Mouse (Mus musculus): ENCODE data around the gene Sars2. TPM values are rescaled to one million over a fixed set of nuclear protein-coding genes. Genes with fewer than 3 reads are reported as not detected.

The Sars2 gene
- polyA plus RNA-seq, 1 experiment from 2014 or later, result 24.9 TPM

GRCm38 (mm10) chr7:28773163-28773562, 31.4 kb downstream of the Sars2 start:
- ATAC-seq (ENCODE audit: insufficient number of reproducible peaks, insufficient read depth, low FRiP score, low read depth), result no peak
- Histone ChIP-seq H3K36me3 (ENCODE audit: control insufficient read depth, insufficient read depth, low read length) (peaks cover 10% of the 10 kb centered on the region), H3K9ac (replicated peaks; ENCODE audit: low read depth, low read length) (no peak overlapping the region), H3K9me3 (ENCODE audit: control insufficient read depth, low read depth, low read length) (no peaks in the 10 kb centered on the region), H3K4me3 (ENCODE audit: low read depth, low read length) (no peak overlapping the region), H3K27me3 (ENCODE audit: control insufficient read depth, insufficient read depth, low read length) (no peaks in the 10 kb centered on the region), H3K4me2 (replicated peaks; ENCODE audit: low read depth, low read length) (no peak overlapping the region), H3K27ac (ENCODE audit: low read length) (no peak overlapping the region), H3K4me1 (ENCODE audit: control insufficient read depth, insufficient read depth, low read length) (no peaks in the 10 kb centered on the region)
- WGBS, result 62% methylated on average over 3 of the region's 3 CpGs

- WGBS, result 86% methylated on average over 12 of the region's 12 CpGs
Observed at GRCm38 (mm10) chr7:28774164-28774563, 32.4 kb downstream of the Sars2 start.

GRCm38 (mm10) chr7:28775129-28775528, 33.3 kb downstream of the Sars2 start:
- Histone ChIP-seq H3K9me3 (ENCODE audit: control insufficient read depth, low read depth, low read length) (no peaks in the 10 kb centered on the region), H3K9ac (replicated peaks; ENCODE audit: low read depth, low read length) (no peak overlapping the region), H3K4me1 (ENCODE audit: control insufficient read depth, insufficient read depth, low read length) (peaks cover under 1% of the 10 kb centered on the region; the same call in 1 of the 2 replicates), H3K27me3 (ENCODE audit: control insufficient read depth, insufficient read depth, low read length) (no peaks in the 10 kb centered on the region), H3K4me2 (replicated peaks; ENCODE audit: low read depth, low read length) (no peak overlapping the region), H3K36me3 (ENCODE audit: control insufficient read depth, insufficient read depth, low read length) (peaks cover 10% of the 10 kb centered on the region), H3K27ac (ENCODE audit: low read length) (no peak overlapping the region), H3K4me3 (ENCODE audit: low read depth, low read length) (no peak overlapping the region)
- ATAC-seq (ENCODE audit: insufficient number of reproducible peaks, insufficient read depth, low FRiP score, low read depth), result no peak
- WGBS, result 86% methylated on average over 7 of the region's 7 CpGs

More at GRCm38 (mm10) chr7:28774164-28774563, 32.4 kb downstream of the Sars2 start:
- H3K27me3 ChIP-seq (ENCODE audit: control insufficient read depth, insufficient read depth, low read length), result no peaks in the 10 kb centered on the region
- H3K9me3 ChIP-seq (ENCODE audit: control insufficient read depth, low read depth, low read length), result no peaks in the 10 kb centered on the region
- no peak overlapping the region for H3K4me2 ChIP-seq (replicated peaks; ENCODE audit: low read depth, low read length)
- no peak overlapping the region for H3K4me3 ChIP-seq (ENCODE audit: low read depth, low read length)
- no peak overlapping the region for H3K27ac ChIP-seq (ENCODE audit: low read length)
- peaks cover 10% of the 10 kb centered on the region for H3K36me3 ChIP-seq (ENCODE audit: control insufficient read depth, insufficient read depth, low read length)
- H3K4me1 ChIP-seq (ENCODE audit: control insufficient read depth, insufficient read depth, low read length), result no peaks in the 10 kb centered on the region
- H3K9ac ChIP-seq (replicated peaks; ENCODE audit: low read depth, low read length), result no peak overlapping the region
- no peak for ATAC-seq (ENCODE audit: insufficient number of reproducible peaks, insufficient read depth, low FRiP score, low read depth)

DNA sequence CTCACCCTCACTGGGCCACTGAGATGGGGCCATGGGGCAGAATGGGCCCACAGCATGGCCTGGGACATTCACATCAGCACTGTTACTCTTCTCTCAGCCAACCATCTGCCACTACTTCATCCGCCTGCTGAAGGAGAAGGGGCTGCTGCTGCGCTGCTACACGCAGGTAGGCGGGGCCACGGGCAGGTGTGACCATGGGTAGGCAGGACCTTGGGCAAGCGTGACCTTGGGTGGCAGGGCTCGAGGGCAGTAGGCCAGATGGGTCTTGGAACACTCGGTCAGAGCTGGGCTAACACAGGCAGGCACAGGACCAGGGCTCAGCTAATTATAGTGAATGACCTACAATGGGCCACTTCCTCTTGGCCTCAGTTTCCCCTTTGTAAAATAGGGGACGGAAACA, 37.0 kb downstream of the Sars2 start:
- H3K27ac ChIP-seq (ENCODE audit: low read length), result no peak overlapping the region
- no peaks in the 10 kb centered on the region for H3K9me3 ChIP-seq (ENCODE audit: control insufficient read depth, low read depth, low read length)
- H3K27me3 ChIP-seq (ENCODE audit: control insufficient read depth, insufficient read depth, low read length), result no peaks in the 10 kb centered on the region
- no peak for ATAC-seq (ENCODE audit: insufficient number of reproducible peaks, insufficient read depth, low FRiP score, low read depth)
- no peak overlapping the region for H3K9ac ChIP-seq (replicated peaks; ENCODE audit: low read depth, low read length)
- H3K4me1 ChIP-seq (ENCODE audit: control insufficient read depth, insufficient read depth, low read length), result peaks cover 5% of the 10 kb centered on the region; the same call in 1 of the 2 replicates
- H3K4me3 ChIP-seq (ENCODE audit: low read depth, low read length), result no peak overlapping the region
- H3K36me3 ChIP-seq (ENCODE audit: control insufficient read depth, insufficient read depth, low read length), result peaks cover 9% of the 10 kb centered on the region
- 77% methylated on average over 9 of the region's 9 CpGs for WGBS
- no peak overlapping the region for H3K4me2 ChIP-seq (replicated peaks; ENCODE audit: low read depth, low read length)

GRCm38 (mm10) chr7:28780067-28780658, 38.4 kb downstream of the Sars2 start:
- H3K9me3 ChIP-seq (ENCODE audit: control insufficient read depth, low read depth, low read length), result no peaks in the 10 kb centered on the region
- WGBS, result 39% methylated on average over 6 of the region's 6 CpGs
- no peak overlapping the region for H3K4me3 ChIP-seq (ENCODE audit: low read depth, low read length)
- H3K36me3 ChIP-seq (ENCODE audit: control insufficient read depth, insufficient read depth, low read length), result peaks cover 12% of the 10 kb centered on the region
- ATAC-seq (ENCODE audit: insufficient number of reproducible peaks, insufficient read depth, low FRiP score, low read depth), result peak; percentile 70; the same call in 1 of the 2 replicates
- H3K27ac ChIP-seq (ENCODE audit: low read length), result peak overlapping the region; percentile 55; the same call in 1 of the 2 replicates
- H3K9ac ChIP-seq (replicated peaks; ENCODE audit: low read depth, low read length), result no peak overlapping the region
- peaks cover 5% of the 10 kb centered on the region; the same call in 1 of the 2 replicates for H3K4me1 ChIP-seq (ENCODE audit: control insufficient read depth, insufficient read depth, low read length)
- no peak overlapping the region for H3K4me2 ChIP-seq (replicated peaks; ENCODE audit: low read depth, low read length)
- no peaks in the 10 kb centered on the region for H3K27me3 ChIP-seq (ENCODE audit: control insufficient read depth, insufficient read depth, low read length)

DNA sequence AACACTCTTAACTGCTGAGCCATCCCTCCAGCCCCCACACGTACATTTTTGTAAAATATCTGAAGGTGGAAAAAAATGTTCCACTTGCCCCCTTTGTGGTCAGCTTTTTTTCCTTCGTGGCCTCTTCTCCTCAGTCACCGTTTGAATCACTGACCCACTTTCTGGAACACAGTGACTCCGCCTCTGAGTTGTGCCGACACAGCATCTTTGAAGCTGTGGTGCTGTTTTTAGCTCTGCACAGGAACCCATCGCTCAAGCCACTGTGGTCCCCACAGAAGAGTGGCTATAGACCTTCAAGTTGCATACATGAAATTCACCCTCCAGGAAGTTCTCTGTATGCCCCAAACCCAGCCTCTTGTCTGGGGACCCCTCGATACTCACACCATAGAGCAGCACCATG, 39.1 kb downstream of the Sars2 start:
- H3K27ac ChIP-seq (ENCODE audit: low read length), result no peak overlapping the region; the same call in 1 of the 2 replicates
- H3K4me2 ChIP-seq (replicated peaks; ENCODE audit: low read depth, low read length), result no peak overlapping the region
- no peak overlapping the region for H3K9ac ChIP-seq (replicated peaks; ENCODE audit: low read depth, low read length)
- no peak overlapping the region for H3K4me3 ChIP-seq (ENCODE audit: low read depth, low read length)
- H3K27me3 ChIP-seq (ENCODE audit: control insufficient read depth, insufficient read depth, low read length), result no peaks in the 10 kb centered on the region
- 76% methylated on average over 7 of the region's 7 CpGs for WGBS
- H3K36me3 ChIP-seq (ENCODE audit: control insufficient read depth, insufficient read depth, low read length), result peaks cover 12% of the 10 kb centered on the region
- H3K4me1 ChIP-seq (ENCODE audit: control insufficient read depth, insufficient read depth, low read length), result peaks cover 5% of the 10 kb centered on the region; the same call in 1 of the 2 replicates
- no peaks in the 10 kb centered on the region for H3K9me3 ChIP-seq (ENCODE audit: control insufficient read depth, low read depth, low read length)
- no peak for ATAC-seq (ENCODE audit: insufficient number of reproducible peaks, insufficient read depth, low FRiP score, low read depth)

DNA sequence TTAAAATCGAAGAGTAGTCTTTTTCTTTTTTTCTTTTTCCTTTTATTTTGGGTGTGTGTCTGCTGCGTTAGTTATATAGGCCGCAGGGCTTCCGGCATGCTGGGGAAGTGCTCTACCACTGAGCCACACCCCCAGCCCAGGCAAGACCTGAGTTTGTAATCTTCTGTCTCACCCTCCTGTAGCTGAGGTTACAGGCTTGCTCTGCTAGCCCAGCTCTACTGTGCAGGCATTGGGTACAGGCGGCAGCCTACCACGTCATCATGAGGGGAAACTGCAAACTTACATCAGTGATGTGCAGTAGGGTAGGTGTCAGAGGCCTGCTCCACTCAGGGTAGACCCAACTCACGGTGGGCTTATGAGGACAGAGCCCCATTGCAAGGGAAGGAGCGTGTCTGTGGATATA, 39.5 kb downstream of the Sars2 start:
- Histone ChIP-seq H3K4me1 (ENCODE audit: control insufficient read depth, insufficient read depth, low read length) (peaks cover 5% of the 10 kb centered on the region; the same call in 1 of the 2 replicates), H3K4me2 (replicated peaks; ENCODE audit: low read depth, low read length) (no peak overlapping the region), H3K27ac (ENCODE audit: low read length) (no peak overlapping the region), H3K9ac (replicated peaks; ENCODE audit: low read depth, low read length) (no peak overlapping the region), H3K36me3 (ENCODE audit: control insufficient read depth, insufficient read depth, low read length) (peaks cover 15% of the 10 kb centered on the region), H3K9me3 (ENCODE audit: control insufficient read depth, low read depth, low read length) (no peaks in the 10 kb centered on the region), H3K27me3 (ENCODE audit: control insufficient read depth, insufficient read depth, low read length) (no peaks in the 10 kb centered on the region), H3K4me3 (ENCODE audit: low read depth, low read length) (no peak overlapping the region)
- WGBS, result 90% methylated on average over 8 of the region's 8 CpGs
- ATAC-seq (ENCODE audit: insufficient number of reproducible peaks, insufficient read depth, low FRiP score, low read depth), result no peak

GRCm38 (mm10) chr7:28785161-28785560, 43.4 kb downstream of the Sars2 start:
- Histone ChIP-seq H3K4me1 (ENCODE audit: control insufficient read depth, insufficient read depth, low read length) (peaks cover 18% of the 10 kb centered on the region), H3K9ac (replicated peaks; ENCODE audit: low read depth, low read length) (no peak overlapping the region), H3K9me3 (ENCODE audit: control insufficient read depth, low read depth, low read length) (no peaks in the 10 kb centered on the region), H3K27ac (ENCODE audit: low read length) (no peak overlapping the region), H3K36me3 (ENCODE audit: control insufficient read depth, insufficient read depth, low read length) (peaks cover 8% of the 10 kb centered on the region), H3K4me2 (replicated peaks; ENCODE audit: low read depth, low read length) (no peak overlapping the region), H3K4me3 (ENCODE audit: low read depth, low read length) (no peak overlapping the region), H3K27me3 (ENCODE audit: control insufficient read depth, insufficient read depth, low read length) (no peaks in the 10 kb centered on the region)
- ATAC-seq (ENCODE audit: insufficient number of reproducible peaks, insufficient read depth, low FRiP score, low read depth), result no peak
- 77% methylated on average over 5 of the region's 5 CpGs for WGBS

DNA sequence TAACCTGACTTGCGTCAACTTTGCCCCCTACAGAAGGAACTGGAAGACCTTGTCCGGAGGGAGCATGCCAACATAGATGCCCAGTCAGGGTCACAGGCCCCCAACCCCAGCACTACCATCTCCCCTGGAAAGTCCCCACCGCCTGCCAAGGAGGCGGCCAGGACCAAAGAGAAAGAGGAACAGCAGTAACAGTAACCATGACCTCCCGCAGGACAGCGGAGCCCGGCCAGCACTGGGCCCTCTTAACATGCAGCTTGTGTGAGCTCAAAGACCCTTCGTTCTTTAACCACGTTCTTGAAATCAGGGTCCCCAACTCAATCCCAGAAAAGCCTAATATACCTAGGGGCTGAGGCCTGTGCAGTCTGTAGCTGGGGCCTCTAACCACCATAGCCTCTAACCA, 46.1 kb downstream of the Sars2 start:
- H3K9me3 ChIP-seq (ENCODE audit: control insufficient read depth, low read depth, low read length), result no peaks in the 10 kb centered on the region
- H3K4me3 ChIP-seq (ENCODE audit: low read depth, low read length), result no peak overlapping the region
- no peaks in the 10 kb centered on the region for H3K27me3 ChIP-seq (ENCODE audit: control insufficient read depth, insufficient read depth, low read length)
- WGBS, result 95% methylated on average over 9 of the region's 9 CpGs
- peaks cover 19% of the 10 kb centered on the region for H3K4me1 ChIP-seq (ENCODE audit: control insufficient read depth, insufficient read depth, low read length)
- ATAC-seq (ENCODE audit: insufficient number of reproducible peaks, insufficient read depth, low FRiP score, low read depth), result no peak
- H3K4me2 ChIP-seq (replicated peaks; ENCODE audit: low read depth, low read length), result no peak overlapping the region
- H3K9ac ChIP-seq (replicated peaks; ENCODE audit: low read depth, low read length), result no peak overlapping the region
- no peak overlapping the region for H3K27ac ChIP-seq (ENCODE audit: low read length)
- peaks cover 8% of the 10 kb centered on the region for H3K36me3 ChIP-seq (ENCODE audit: control insufficient read depth, insufficient read depth, low read length)

Data from stomach, embryonic 14.5 days (tissue).